8 mouse cellular contexts compared by ENCODE assay signal in genomic region chr14:25565344-25566088, GRCm38 (mm10).
A peak's percentile ranks its signal among the peaks of the same experiment; 100 is the strongest.
DNase-seq lines count a peak whose midpoint lies in the region; ATAC-seq and TF ChIP-seq lines count a peak whose summit lies in the region.

No protein-coding gene starts in this region.

- H3K27ac ChIP-seq in embryonic fibroblast, embryonic 13.5 days (ENCODE audit: insufficient read depth, low read length), result no peak overlapping the region
- peak overlapping the region; percentile 43; the same call in 1 of the 2 replicates for H3K27ac ChIP-seq in heart, embryonic 11.5 days (ENCODE audit: low read depth, low read length)
- H3K27ac ChIP-seq in kidney, embryonic 15.5 days, result peak overlapping the region; percentile 64; the same call in 1 of the 2 replicates
- peak overlapping the region; percentile 47 for H3K27ac ChIP-seq in limb, embryonic 15.5 days

- peak; percentile 93 for TF ChIP-seq CTCF in embryonic fibroblast, embryonic 13.5 days (IDR thresholded peaks at IDR 0.05; ENCODE audit: borderline replicate concordance, insufficient read depth, low read length)

- no peak overlapping the region for H3K4me2 ChIP-seq in heart, embryonic 11.5 days
- no peak overlapping the region for H3K4me2 ChIP-seq in kidney, embryonic 15.5 days
- H3K4me2 ChIP-seq in limb, embryonic 15.5 days, result no peak overlapping the region

- H3K9me3 ChIP-seq in heart, embryonic 11.5 days (replicated peaks; ENCODE audit: control insufficient read depth, low read length), result no peaks in the 10 kb centered on the region
- H3K9me3 ChIP-seq in kidney, embryonic 15.5 days (replicated peaks), result no peaks in the 10 kb centered on the region
- no peaks in the 10 kb centered on the region for H3K9me3 ChIP-seq in limb, embryonic 15.5 days

- no peak for TF ChIP-seq POLR2A in embryonic fibroblast, embryonic 13.5 days (IDR thresholded peaks at IDR 0.05; ENCODE audit: low read depth, low read length)

- H3K4me3 ChIP-seq in embryonic fibroblast, embryonic 13.5 days (ENCODE audit: insufficient read depth, low read length), result no peak overlapping the region
- H3K4me3 ChIP-seq in heart, embryonic 11.5 days (ENCODE audit: low read depth, low read length), result no peak overlapping the region
- H3K4me3 ChIP-seq in kidney, embryonic 15.5 days (replicated peaks), result no peak overlapping the region
- H3K4me3 ChIP-seq in limb, embryonic 15.5 days, result no peak overlapping the region

- no peak overlapping the region for H3K9ac ChIP-seq in heart, embryonic 11.5 days (ENCODE audit: low read depth, low read length)
- H3K9ac ChIP-seq in kidney, embryonic 15.5 days, result no peak overlapping the region
- no peak overlapping the region for H3K9ac ChIP-seq in limb, embryonic 15.5 days

- H3K36me3 ChIP-seq in heart, embryonic 11.5 days (ENCODE audit: control insufficient read depth, insufficient read depth, low read length), result 0 out of 2 replicates have a peak, but pooled peaks cover 3% of the 10 kb centered on the region
- H3K36me3 ChIP-seq in kidney, embryonic 15.5 days, result peaks cover 24% of the 10 kb centered on the region
- peaks cover 13% of the 10 kb centered on the region for H3K36me3 ChIP-seq in limb, embryonic 15.5 days

- ATAC-seq in heart, embryonic 11.5 days (replicated peaks; ENCODE audit: insufficient number of reproducible peaks, low FRiP score, low TSS enrichment), result peak; percentile 49; the same call in 1 of the 2 replicates
- peak; percentile 56; the same call in 1 of the 2 replicates for ATAC-seq in kidney, embryonic 15.5 days (replicated peaks; ENCODE audit: low FRiP score)
- ATAC-seq in limb, embryonic 15.5 days (ENCODE audit: insufficient number of reproducible peaks, low FRiP score, low TSS enrichment, low read depth), result peak; percentile 56

- 31% methylated on average over 11 of the region's 11 CpGs for WGBS in heart, embryonic 11.5 days (ENCODE audit: insufficient replicate concordance)
- 29% methylated on average over 11 of the region's 11 CpGs for WGBS in kidney, embryonic 15.5 days
- 18% methylated on average over 11 of the region's 11 CpGs for WGBS in limb, embryonic 15.5 days

- peak; percentile 90 for DNase-seq in B cell, adult 2 months
- DNase-seq in brain, adult 2 months (ENCODE audit: low read depth, low spot score), result peak; percentile 95
- peak; percentile 21 to 64 for DNase-seq in monocyte, adult 2 months (ENCODE audit: low read depth in 1 of 2, low spot score in 2 of 2)
- DNase-seq in spleen, postnatal 14 days (ENCODE audit: low spot score in 2 of 2), result peak; percentile 65 to 80

- H3K27me3 ChIP-seq in heart, embryonic 11.5 days (ENCODE audit: control insufficient read depth, insufficient read depth, low read length), result no peaks in the 10 kb centered on the region
- no peaks in the 10 kb centered on the region for H3K27me3 ChIP-seq in kidney, embryonic 15.5 days
- H3K27me3 ChIP-seq in limb, embryonic 15.5 days, result no peaks in the 10 kb centered on the region

- H3K4me1 ChIP-seq in embryonic fibroblast, embryonic 13.5 days (ENCODE audit: control insufficient read depth, insufficient read depth, low read length), result no peaks in the 10 kb centered on the region; the same call in 1 of the 2 replicates
- peaks cover 53% of the 10 kb centered on the region for H3K4me1 ChIP-seq in heart, embryonic 11.5 days (ENCODE audit: control insufficient read depth, insufficient read depth, low read length)
- peaks cover 36% of the 10 kb centered on the region for H3K4me1 ChIP-seq in kidney, embryonic 15.5 days
- peaks cover 44% of the 10 kb centered on the region for H3K4me1 ChIP-seq in limb, embryonic 15.5 days

Comparison
In these comparisons a context has a peak if more than half of its experiments do, and no peak if none do; other contexts are left out.
1. DNase-seq: peak in every context shown above with its lines; median percentile 95 in brain, adult 2 months; 90 in B cell, adult 2 months; 72 in spleen, postnatal 14 days; 42 in monocyte, adult 2 months.